Mouse (Mus musculus) liver, embryonic 14.5 days (tissue): Measurements from ENCODE around the gene Mcee. TPM values are rescaled to one million over a fixed set of nuclear protein-coding genes. Genes with fewer than 3 reads are reported as not detected.

Experiments used
- ATAC-seq: fragments of 200-750 bp; cut with Nextera tagmentation; 2 replicates; pipeline ENCODE4 v1.8.0; 2017; ENCODE audit warnings: moderate number of reproducible peaks, mild to moderate bottlenecking, moderate library complexity; ENCODE audit not compliant: insufficient read depth
- DNase-seq, 3 experiments: peaks; one replicate each; pipeline ENCODE4 v3.0.0-alpha.2; 2012 to 2013; ENCODE audit warnings: low read depth in 3 of 3, low spot score in 3 of 3
- H3K27ac ChIP-seq: fragments of 300-500 bp; sonication (generic); 2 replicates; pipeline ENCODE4 v1.5.1; 2014; ENCODE audit warnings: moderate library complexity, mild to moderate bottlenecking, control low read depth, inconsistent platforms
- H3K27me3 ChIP-seq: fragments of 300-500 bp; sonication (generic); 2 replicates; pipeline ENCODE4 v1.6.1; 2014; ENCODE audit warnings: mild to moderate bottlenecking, low read length, moderate library complexity; ENCODE audit not compliant: control insufficient read depth, insufficient read depth
- H3K36me3 ChIP-seq: fragments of 300-500 bp; sonication (generic); replicated peaks from 2 replicates; pipeline ENCODE4 v1.6.1; 2014; ENCODE audit warnings: low read depth; ENCODE audit not compliant: control insufficient read depth, insufficient read depth
- H3K4me1 ChIP-seq, 2 experiments: fragments of 200-500 bp in 1 of 2; fragments of 300-500 bp in 1 of 2; sonication (generic) in 1 of 2; replicated peaks; 2 replicates each; pipeline ENCODE4 v1.6.1; 2012 to 2014; ENCODE audit warnings: antibody characterized with exemption in 1 of 2, inconsistent platforms in 1 of 2, low read length in 1 of 2; ENCODE audit not compliant: control insufficient read depth in 2 of 2, insufficient read depth in 2 of 2
- H3K4me2 ChIP-seq: fragments of 300-500 bp; sonication (generic); 2 replicates; pipeline ENCODE4 v1.6.1; 2014; ENCODE audit warnings: low read depth, mild to moderate bottlenecking, control low read depth, moderate library complexity
- H3K4me3 ChIP-seq, 2 experiments: fragments of 200-500 bp in 1 of 2; fragments of 300-500 bp in 1 of 2; sonication (generic) in 1 of 2; 2 replicates each; pipeline ENCODE4 v1.5.1; 2012 to 2014; ENCODE audit warnings: low read depth in 2 of 2, low read length in 2 of 2, mild to moderate bottlenecking in 2 of 2, control low read depth in 1 of 2, inconsistent platforms in 1 of 2, moderate library complexity in 1 of 2; ENCODE audit not compliant: insufficient read depth in 1 of 2
- H3K9ac ChIP-seq: fragments of 300-500 bp; sonication (generic); replicated peaks from 2 replicates; pipeline ENCODE4 v1.6.1; 2014; ENCODE audit warnings: mild to moderate bottlenecking, control low read depth, moderate library complexity
- H3K9me3 ChIP-seq: fragments of 300-500 bp; sonication (generic); 2 replicates; pipeline ENCODE4 v1.6.1; 2016; ENCODE audit warnings: low read length, mixed read lengths; ENCODE audit not compliant: control insufficient read depth
- CTCF ChIP-seq: IDR thresholded peaks from 2 replicates; pipeline ENCODE4 v1.5.1; 2016; ENCODE audit warnings: antibody characterized with exemption, low read depth, control low read depth
- EP300 ChIP-seq: IDR thresholded peaks from 2 replicates; pipeline ENCODE4 v1.6.1; 2016; ENCODE audit warnings: antibody characterized with exemption, low read depth
- WGBS: fragments of 180-500 bp; shearing (Covaris S2); extraction: QIAGEN DNeasy Blood & Tissue Kit; methylation state at CpG from one replicate; pipeline ENCODE4 v1.1.7; 2014; ENCODE audit not compliant: insufficient replicate concordance; 5-methylcytosine and 5-hydroxymethylcytosine counted together
- polyA plus RNA-seq, 2 experiments: library from polyadenylated mRNA; depleted of rRNA in 1 of 2; stranded (reverse) in 1 of 2; unstranded in 1 of 2; fragments of >200 nt; fragmentation: Nextera tagmentation in 1 of 2; extraction: Ambion mirVana in 1 of 2; gene quantifications; 2 replicates each; pipeline versions ENCODE4 v1.2.1 to v1.2.3; 2012 to 2014

The Mcee gene
- polyA plus RNA-seq, 2 experiments, result 21.1 to 42.1 TPM

- no peak overlapping the region for H3K9ac ChIP-seq
- no peaks in the 10 kb centered on the region for H3K27me3 ChIP-seq
- 57% methylated on average over 4 of the region's 4 CpGs for WGBS
- DNase-seq (no peak), ATAC-seq (no peak)
- no peaks in the 10 kb centered on the region for H3K36me3 ChIP-seq
- no peak overlapping the region for H3K4me2 ChIP-seq
- H3K4me1 ChIP-seq, result no peaks in the 10 kb centered on the region
- H3K27ac ChIP-seq, result no peak overlapping the region
- H3K4me3 ChIP-seq, result no peak overlapping the region
- H3K9me3 ChIP-seq, result no peaks in the 10 kb centered on the region
- TF ChIP-seq CTCF (no peak), EP300 (no peak)
Observed at GRCm38 (mm10) chr7:64451441-64451840, 59.0 kb downstream of the Mcee start.

DNA sequence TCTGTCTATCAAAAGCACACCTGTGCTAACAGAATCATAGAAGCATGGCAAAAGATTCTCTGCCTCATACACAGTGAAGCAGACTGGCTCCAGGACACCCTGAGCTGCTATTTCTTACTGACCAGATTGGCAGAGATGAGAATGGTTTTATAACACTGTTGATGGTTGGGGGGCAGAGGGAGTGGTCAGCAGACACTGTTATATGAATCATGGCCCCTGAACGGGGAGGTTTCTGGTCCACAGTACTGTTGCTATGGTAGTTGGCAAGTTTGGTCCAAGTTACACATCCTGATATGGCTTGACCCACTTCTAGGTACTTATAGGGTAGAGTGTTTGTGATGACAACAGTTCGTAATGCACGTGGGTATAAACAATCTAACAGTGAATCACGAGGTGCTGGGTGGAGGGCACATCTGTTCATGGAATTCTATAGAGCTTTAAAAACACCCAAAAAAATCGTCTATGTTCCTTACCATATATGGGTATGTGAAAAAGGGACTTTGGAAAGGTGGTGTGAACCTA is 59.5 kb downstream of the Mcee start:
- TF ChIP-seq EP300 (no peak), CTCF (no peak)
- H3K27me3 ChIP-seq, result no peaks in the 10 kb centered on the region
- no peak for ATAC-seq
- WGBS, result 49% methylated on average over 5 of the region's 5 CpGs
- no peaks in the 10 kb centered on the region for H3K9me3 ChIP-seq
- no peak overlapping the region for H3K4me2 ChIP-seq
- DNase-seq, result no peak
- no peaks in the 10 kb centered on the region for H3K4me1 ChIP-seq
- no peaks in the 10 kb centered on the region for H3K36me3 ChIP-seq
- H3K9ac ChIP-seq, result no peak overlapping the region
- no peak overlapping the region for H3K27ac ChIP-seq
- no peak overlapping the region for H3K4me3 ChIP-seq

- H3K36me3 ChIP-seq, result no peaks in the 10 kb centered on the region
- no peak overlapping the region for H3K9ac ChIP-seq
- no peaks in the 10 kb centered on the region for H3K4me1 ChIP-seq
- no peak overlapping the region for H3K4me2 ChIP-seq
- no peak for DNase-seq
- H3K9me3 ChIP-seq, result no peaks in the 10 kb centered on the region
- no peak overlapping the region for H3K4me3 ChIP-seq
- no peaks in the 10 kb centered on the region for H3K27me3 ChIP-seq
- TF ChIP-seq CTCF (no peak), EP300 (no peak)
- 49% methylated on average over 4 of the region's 4 CpGs for WGBS
- no peak overlapping the region for H3K27ac ChIP-seq
- no peak for ATAC-seq
Observed at GRCm38 (mm10) chr7:64452471-64453222, 60.2 kb downstream of the Mcee start.

GRCm38 (mm10) chr7:64456176-64456575 is 63.8 kb downstream of the Mcee start:
- H3K9ac ChIP-seq, result no peak overlapping the region
- no peak for TF ChIP-seq EP300
- no peak for TF ChIP-seq CTCF
- DNase-seq, result no peak
- no peak overlapping the region for H3K27ac ChIP-seq
- no peak overlapping the region for H3K4me2 ChIP-seq
- H3K4me1 ChIP-seq, result no peaks in the 10 kb centered on the region
- H3K4me3 ChIP-seq, result no peak overlapping the region
- no peaks in the 10 kb centered on the region for H3K9me3 ChIP-seq
- H3K36me3 ChIP-seq, result no peaks in the 10 kb centered on the region
- H3K27me3 ChIP-seq, result no peaks in the 10 kb centered on the region
- ATAC-seq, result no peak
- 62% methylated on average over 4 of the region's 4 CpGs for WGBS

GRCm38 (mm10) chr7:64456676-64457075 is 64.3 kb downstream of the Mcee start:
- Histone ChIP-seq H3K4me1 (no peaks in the 10 kb centered on the region), H3K36me3 (no peaks in the 10 kb centered on the region), H3K27ac (no peak overlapping the region), H3K27me3 (no peaks in the 10 kb centered on the region), H3K4me2 (no peak overlapping the region), H3K4me3 (no peak overlapping the region), H3K9me3 (no peaks in the 10 kb centered on the region), H3K9ac (no peak overlapping the region)
- ATAC-seq (no peak), DNase-seq (no peak)
- WGBS, result 48% methylated on average over 3 of the region's 3 CpGs
- TF ChIP-seq CTCF, result no peak
- no peak for TF ChIP-seq EP300
